Mouse (Mus musculus): Measurements from ENCODE around the gene Fancg.

GRCm38 (mm10) chr4:43002756-43003439 lies 7.4 kb downstream of the Fancg start:
- no peak for TF ChIP-seq CTCF (conservative IDR thresholded peaks at IDR 0.05 in 1 of 2, IDR thresholded peaks at IDR 0.05 in 1 of 2; ENCODE audit: low read depth in 2 of 2, low read length in 2 of 2)
- no peak for TF ChIP-seq SIN3A (IDR thresholded peaks at IDR 0.05; ENCODE audit: low read length)
- TF ChIP-seq GABPA (IDR thresholded peaks at IDR 0.05; ENCODE audit: insufficient replicate concordance, low read depth, low read length) = no peak
- no peak for TF ChIP-seq POLR2A (IDR thresholded peaks at IDR 0.05; ENCODE audit: low read depth, low read length)
- TF ChIP-seq MAX (IDR thresholded peaks at IDR 0.05; ENCODE audit: low read length) = no peak
